Mouse (Mus musculus) stomach, postnatal 0 days (tissue): ENCODE data around the gene Il9r. TPM values are rescaled to one million over a fixed set of nuclear protein-coding genes. Genes with fewer than 3 reads are reported as not detected.
"Not testable (repeated sequence)": the region's sequence is repeated elsewhere in the genome, so short reads cannot be mapped to it uniquely, and the experiment has no call there.

Source experiments
- ATAC-seq: fragments of 200-750 bp; cut with Nextera tagmentation; 2 replicates; pipeline ENCODE4 v1.8.0; 2017; ENCODE audit not compliant: low FRiP score, low TSS enrichment
- DNase-seq: peaks from one replicate; pipeline ENCODE4 v3.0.0-alpha.2; 2016; ENCODE audit warnings: low spot score
- H3K27ac ChIP-seq: fragments of 300-500 bp; sonication (generic); replicated peaks from 2 replicates; pipeline ENCODE4 v1.5.1; 2014; ENCODE audit warnings: mild to moderate bottlenecking, control low read depth
- H3K27me3 ChIP-seq: fragments of 300-500 bp; sonication (generic); 2 replicates; pipeline ENCODE4 v1.6.1; 2014; ENCODE audit warnings: low read length; ENCODE audit not compliant: control insufficient read depth, insufficient read depth
- H3K36me3 ChIP-seq: fragments of 300-500 bp; sonication (generic); 2 replicates; pipeline ENCODE4 v1.6.1; 2014; ENCODE audit warnings: low read length, mixed read lengths; ENCODE audit not compliant: control insufficient read depth, insufficient read depth
- H3K4me1 ChIP-seq: fragments of 300-500 bp; sonication (generic); replicated peaks from 2 replicates; pipeline ENCODE4 v1.6.1; 2014; ENCODE audit warnings: antibody characterized with exemption; ENCODE audit not compliant: control insufficient read depth, insufficient read depth
- H3K4me2 ChIP-seq: fragments of 300-500 bp; sonication (generic); replicated peaks from 2 replicates; pipeline ENCODE4 v1.6.1; 2014; ENCODE audit warnings: low read depth, mild to moderate bottlenecking, control low read depth, moderate library complexity
- H3K4me3 ChIP-seq: fragments of 300-500 bp; sonication (generic); 2 replicates; pipeline ENCODE4 v1.5.1; 2014; ENCODE audit warnings: low read depth, low read length, control low read depth
- H3K9ac ChIP-seq: fragments of 300-500 bp; sonication (generic); 2 replicates; pipeline ENCODE4 v1.6.1; 2014; ENCODE audit warnings: mild to moderate bottlenecking, low read length, control low read depth, mixed read lengths
- H3K9me3 ChIP-seq: fragments of 300-500 bp; sonication (generic); 2 replicates; pipeline ENCODE4 v1.6.1; 2016; ENCODE audit warnings: low read length; ENCODE audit not compliant: control insufficient read depth
- CTCF ChIP-seq: IDR thresholded peaks from 2 replicates; pipeline ENCODE4 v1.5.1; 2016; ENCODE audit warnings: antibody characterized with exemption, low read depth, mild to moderate bottlenecking, moderate library complexity
- EP300 ChIP-seq: optimal IDR thresholded peaks from 2 replicates; pipeline ENCODE3; 2016; ENCODE audit warnings: antibody characterized with exemption
- WGBS: fragments of 180-500 bp; shearing (Covaris S2); extraction: QIAGEN DNeasy Blood & Tissue Kit; methylation state at CpG from one replicate; pipeline ENCODE4 v1.1.7; 2014; 5-methylcytosine and 5-hydroxymethylcytosine counted together
- polyA plus RNA-seq: library from polyadenylated mRNA; unstranded; fragments of >200 nt; fragmentation: Nextera tagmentation; extraction: Ambion mirVana; gene quantifications from 2 replicates; pipeline ENCODE4 v1.2.1, GENCODE M21; 2015

The Il9r gene
- polyA plus RNA-seq, 1 experiment from 2014 or later: not detected

DNA sequence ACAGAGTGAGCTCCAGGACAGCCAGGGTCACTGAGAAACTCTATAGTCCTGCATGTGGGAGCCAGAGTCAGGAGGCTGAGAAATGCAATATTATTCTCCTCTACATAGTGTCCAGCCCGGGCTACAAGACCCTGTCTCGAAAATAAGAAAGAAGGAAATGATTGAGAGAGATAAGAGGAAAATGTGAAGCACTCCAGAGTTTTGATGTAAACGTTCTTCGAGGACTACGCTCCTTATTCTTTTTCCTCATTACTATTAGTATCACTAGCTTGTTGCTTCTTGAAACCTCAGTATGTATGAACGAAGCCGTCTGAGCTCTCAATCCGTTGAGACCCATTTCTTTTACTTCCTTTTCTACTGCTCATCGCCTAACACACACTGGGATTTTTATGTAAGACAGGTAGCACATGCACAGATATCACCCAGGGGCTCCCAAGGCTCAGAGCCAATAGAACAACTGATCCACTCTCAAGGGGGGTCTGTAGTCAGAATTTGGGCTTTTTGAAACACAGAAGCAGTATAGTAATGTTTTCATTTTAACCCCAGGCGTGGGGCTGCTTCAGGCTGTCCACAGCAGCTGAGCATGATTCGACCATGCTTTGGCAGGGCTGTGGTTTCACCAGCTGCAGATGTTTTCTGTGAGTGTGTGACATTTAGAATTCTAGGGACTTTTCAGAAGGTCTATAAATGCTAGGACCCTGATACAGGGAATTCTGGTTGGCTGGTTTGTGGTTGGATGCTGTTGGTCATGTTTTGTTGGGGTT lies 2.0 kb upstream of the Il9r start:
- H3K4me3 ChIP-seq: no peak overlapping the region
- no peaks in the 10 kb centered on the region for H3K27me3 ChIP-seq
- H3K27ac ChIP-seq: no peak overlapping the region
- no peaks in the 10 kb centered on the region for H3K36me3 ChIP-seq
- no peak overlapping the region for H3K9ac ChIP-seq
- no peak overlapping the region for H3K4me2 ChIP-seq
- 71% methylated on average over 11 of the region's 11 CpGs for WGBS
- H3K4me1 ChIP-seq: 0 out of 2 replicates have a peak, but pooled peaks cover 2% of the 10 kb centered on the region
- H3K9me3 ChIP-seq: no peaks in the 10 kb centered on the region
- ATAC-seq (no peak), DNase-seq (no peak)
- TF ChIP-seq CTCF: no peak
- TF ChIP-seq EP300: no peak

DNA sequence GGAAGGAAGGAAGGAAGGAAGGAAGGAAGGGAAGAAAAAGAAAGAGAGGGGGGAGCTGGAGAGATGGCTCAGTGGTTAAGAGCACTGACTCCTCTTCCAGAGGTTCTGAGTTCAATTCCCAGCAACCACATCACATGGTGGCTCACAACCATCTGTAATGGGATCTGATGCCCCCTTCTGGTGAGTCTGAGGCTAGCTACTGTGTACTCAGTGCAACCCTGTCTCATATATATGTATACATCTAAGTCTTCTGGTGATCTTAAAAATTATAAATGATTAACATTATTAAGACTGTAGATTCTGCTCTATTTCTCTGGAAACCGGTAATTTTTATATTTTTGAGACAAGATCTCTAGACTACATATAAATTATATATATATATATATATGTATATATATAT lies 913 bp upstream of the Il9r start:
- not testable (repeated sequence) for H3K4me1 ChIP-seq, H3K4me2 ChIP-seq, H3K27me3 ChIP-seq, H3K9me3 ChIP-seq, H3K36me3 ChIP-seq, DNase-seq, H3K9ac ChIP-seq, H3K4me3 ChIP-seq, ATAC-seq, H3K27ac ChIP-seq
- WGBS: 44% methylated on average over 1 of the region's 1 CpGs
- peak; percentile 44 for TF ChIP-seq CTCF

DNA sequence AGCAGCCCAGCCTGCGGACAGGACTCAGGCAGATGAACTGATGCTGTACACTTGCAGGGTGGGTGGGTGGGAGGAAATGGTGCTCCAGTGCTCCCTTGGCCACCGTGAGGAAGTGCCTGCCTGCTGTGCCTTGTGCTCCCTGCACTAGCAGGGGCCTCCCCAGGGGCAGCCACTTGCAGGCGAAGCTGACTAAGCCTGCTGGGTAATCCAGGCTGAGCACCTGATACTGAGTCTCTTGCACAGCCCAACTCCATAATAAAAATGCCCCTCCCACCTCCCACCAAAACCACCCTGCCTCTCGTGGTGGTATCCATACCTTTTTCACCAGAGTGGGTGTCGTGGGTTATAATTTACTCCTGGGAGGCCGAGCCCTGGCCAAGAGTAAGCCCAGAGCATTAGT lies 849 bp downstream of the Il9r start:
- no peaks in the 10 kb centered on the region for H3K9me3 ChIP-seq
- DNase-seq: no peak
- WGBS: 49% methylated on average over 6 of the region's 6 CpGs

DNA sequence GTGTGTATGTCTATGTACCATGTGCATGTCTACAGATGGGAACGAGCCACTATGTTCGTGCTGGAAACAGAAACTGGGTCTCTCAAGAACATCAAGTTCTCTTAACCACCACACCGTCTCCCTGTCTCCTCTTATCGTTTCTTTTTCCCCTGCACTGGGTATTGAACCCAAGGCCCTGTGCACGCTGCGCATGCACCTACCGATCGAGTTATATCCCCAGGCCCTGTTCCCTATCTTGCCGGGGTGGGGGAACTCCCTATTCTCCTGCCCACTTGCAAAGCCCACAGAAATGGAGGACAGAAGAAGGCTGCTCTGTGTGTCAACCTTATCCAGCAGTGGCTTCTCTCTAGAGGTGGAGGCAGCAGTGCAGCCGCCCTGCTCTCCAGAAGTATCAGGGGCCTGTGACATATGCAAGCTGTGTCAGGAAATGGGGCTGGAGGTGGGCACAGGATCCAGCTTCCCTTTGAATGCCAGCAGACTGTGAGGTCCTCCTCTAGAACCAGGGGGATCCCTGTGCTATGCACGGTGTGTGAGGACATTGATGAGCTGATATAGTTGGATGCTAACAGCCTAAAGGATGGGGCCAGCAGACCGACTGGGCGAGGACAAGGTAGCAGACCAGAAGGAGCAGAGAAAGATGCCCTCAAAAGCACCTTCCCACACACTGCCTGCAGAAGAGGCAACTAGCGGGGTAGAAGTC lies 1.7 kb downstream of the Il9r start:
- TF ChIP-seq EP300 (no peak), CTCF (no peak)
- H3K4me2 ChIP-seq: no peak overlapping the region

More for the DNA sequence above, 849 bp downstream of the Il9r start:
- TF ChIP-seq CTCF: no peak
- TF ChIP-seq EP300: no peak
- Histone ChIP-seq H3K4me2 (no peak overlapping the region), H3K9ac (no peak overlapping the region), H3K27ac (no peak overlapping the region), H3K4me1 (no peaks in the 10 kb centered on the region), H3K4me3 (no peak overlapping the region), H3K27me3 (no peaks in the 10 kb centered on the region), H3K36me3 (no peaks in the 10 kb centered on the region)
- no peak for ATAC-seq

DNA sequence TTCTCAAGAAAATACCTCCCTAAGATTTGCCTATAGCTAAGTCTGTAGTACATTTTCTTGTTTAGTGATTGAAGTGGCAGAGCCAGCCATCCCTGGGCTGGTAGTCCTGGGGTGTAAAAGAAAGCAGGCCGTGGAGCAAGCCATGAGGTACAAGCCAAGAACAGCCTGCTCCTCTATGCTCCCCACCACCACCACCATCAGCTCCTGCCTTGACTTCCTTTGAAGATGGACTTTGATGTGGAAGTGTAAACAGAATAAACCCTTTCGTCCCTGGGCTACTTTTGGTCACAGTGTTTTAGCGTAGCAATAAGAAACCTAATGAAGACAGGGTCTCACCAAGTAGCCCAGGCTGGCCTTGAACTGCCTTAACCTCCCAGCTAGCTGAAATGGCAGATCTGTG lies 2.3 kb downstream of the Il9r start:
- H3K4me3 ChIP-seq: no peak overlapping the region
- H3K9me3 ChIP-seq: no peaks in the 10 kb centered on the region

More for the DNA sequence above, 1.7 kb downstream of the Il9r start:
- Histone ChIP-seq H3K4me3 (no peak overlapping the region), H3K9me3 (no peaks in the 10 kb centered on the region), H3K36me3 (no peaks in the 10 kb centered on the region), H3K27ac (no peak overlapping the region), H3K4me1 (no peaks in the 10 kb centered on the region), H3K27me3 (no peaks in the 10 kb centered on the region), H3K9ac (no peak overlapping the region)
- no peak for DNase-seq
- 73% methylated on average over 14 of the region's 14 CpGs for WGBS
- ATAC-seq: no peak

DNA sequence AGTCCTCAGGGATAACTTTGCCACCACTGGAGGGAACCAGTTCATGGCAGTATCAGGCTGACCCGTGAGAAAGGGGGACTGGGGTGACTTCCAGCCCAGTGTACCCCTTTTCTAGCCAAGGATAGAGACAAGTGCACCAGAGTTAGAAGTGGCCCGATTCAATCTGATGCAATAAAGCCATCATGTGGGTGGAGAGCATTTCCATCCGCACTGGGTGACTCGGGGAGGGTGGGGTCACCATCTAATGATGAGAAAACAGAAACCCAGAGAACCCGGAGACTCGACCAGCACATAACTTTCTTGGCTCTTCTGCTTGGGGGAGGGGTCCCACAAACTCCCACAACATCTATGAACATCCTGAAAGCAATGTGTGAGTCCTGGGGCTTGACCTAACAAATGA lies 3.4 kb downstream of the Il9r start:
- 58% methylated on average over 6 of the region's 6 CpGs for WGBS
- H3K27ac ChIP-seq: no peak overlapping the region
- H3K9me3 ChIP-seq: no peaks in the 10 kb centered on the region
- no peak overlapping the region for H3K4me3 ChIP-seq
- H3K4me2 ChIP-seq: no peak overlapping the region
- DNase-seq: no peak
- TF ChIP-seq EP300: no peak
- TF ChIP-seq CTCF: no peak
- no peaks in the 10 kb centered on the region for H3K36me3 ChIP-seq
- no peaks in the 10 kb centered on the region for H3K4me1 ChIP-seq
- ATAC-seq: no peak
- no peak overlapping the region for H3K9ac ChIP-seq
- no peaks in the 10 kb centered on the region for H3K27me3 ChIP-seq

More for the DNA sequence above, 2.3 kb downstream of the Il9r start:
- TF ChIP-seq CTCF: no peak
- TF ChIP-seq EP300: no peak
- H3K27ac ChIP-seq: no peak overlapping the region
- no peaks in the 10 kb centered on the region for H3K36me3 ChIP-seq
- H3K27me3 ChIP-seq: no peaks in the 10 kb centered on the region
- ATAC-seq (no peak), DNase-seq (no peak)
- H3K4me1 ChIP-seq: no peaks in the 10 kb centered on the region
- 50% methylated on average over 3 of the region's 3 CpGs for WGBS
- H3K9ac ChIP-seq: no peak overlapping the region
- H3K4me2 ChIP-seq: no peak overlapping the region
